Mouse (Mus musculus): ENCODE results near the gene Tmem129. TPM values are rescaled to one million over a fixed set of nuclear protein-coding genes. Genes with fewer than 3 reads are reported as not detected.

Tmem129 gene
- polyA plus RNA-seq, 1 experiment from 2014 or later = 26.4 TPM

- WGBS = 3% methylated on average over 63 of the region's 71 CpGs
- H3K36me3 ChIP-seq (ENCODE audit: insufficient read depth, low read length) = no peaks in the 10 kb centered on the region
- H3K4me1 ChIP-seq (replicated peaks; ENCODE audit: insufficient read depth, low read length) = peaks cover 35% of the 10 kb centered on the region
- ATAC-seq (replicated peaks; ENCODE audit: low FRiP score, low read depth) (peak; percentile 55), DNase-seq (ENCODE audit: low spot score) (peak; percentile 66)
- peak overlapping the region; percentile 60; the same call in 1 of the 2 replicates for H3K27ac ChIP-seq
- peak overlapping the region; percentile 34 for H3K4me3 ChIP-seq (replicated peaks; ENCODE audit: low read depth, low read length)
- no peak for TF ChIP-seq CTCF (IDR thresholded peaks at IDR 0.05; ENCODE audit: low read depth)
- H3K27me3 ChIP-seq (ENCODE audit: insufficient read depth, low read length) = no peaks in the 10 kb centered on the region
- no peaks in the 10 kb centered on the region for H3K9me3 ChIP-seq (replicated peaks; ENCODE audit: low read length)
- peak overlapping the region; percentile 69 for H3K9ac ChIP-seq (ENCODE audit: low read depth, low read length)
- peak overlapping the region; percentile 86 for H3K4me2 ChIP-seq (ENCODE audit: low read length)
These were observed 36.9 kb upstream of the Tmem129 start for GRCm38 (mm10) chr5:33694848-33695717.

- Histone ChIP-seq H3K4me1 (replicated peaks; ENCODE audit: insufficient read depth, low read length) (peaks cover 36% of the 10 kb centered on the region), H3K27ac (no peak overlapping the region), H3K27me3 (ENCODE audit: insufficient read depth, low read length) (no peaks in the 10 kb centered on the region), H3K9me3 (replicated peaks; ENCODE audit: low read length) (no peaks in the 10 kb centered on the region), H3K4me3 (replicated peaks; ENCODE audit: low read depth, low read length) (no peak overlapping the region), H3K36me3 (ENCODE audit: insufficient read depth, low read length) (no peaks in the 10 kb centered on the region), H3K9ac (ENCODE audit: low read depth, low read length) (no peak overlapping the region), H3K4me2 (ENCODE audit: low read length) (peak overlapping the region; percentile 86; the same call in 1 of the 2 replicates)
- no peak for DNase-seq (ENCODE audit: low spot score)
- ATAC-seq (replicated peaks; ENCODE audit: low FRiP score, low read depth) = no peak
- WGBS = 73% methylated on average over 9 of the region's 9 CpGs
- no peak for TF ChIP-seq CTCF (IDR thresholded peaks at IDR 0.05; ENCODE audit: low read depth)
These were observed 36.2 kb upstream of the Tmem129 start for GRCm38 (mm10) chr5:33694461-33694847.

DNA sequence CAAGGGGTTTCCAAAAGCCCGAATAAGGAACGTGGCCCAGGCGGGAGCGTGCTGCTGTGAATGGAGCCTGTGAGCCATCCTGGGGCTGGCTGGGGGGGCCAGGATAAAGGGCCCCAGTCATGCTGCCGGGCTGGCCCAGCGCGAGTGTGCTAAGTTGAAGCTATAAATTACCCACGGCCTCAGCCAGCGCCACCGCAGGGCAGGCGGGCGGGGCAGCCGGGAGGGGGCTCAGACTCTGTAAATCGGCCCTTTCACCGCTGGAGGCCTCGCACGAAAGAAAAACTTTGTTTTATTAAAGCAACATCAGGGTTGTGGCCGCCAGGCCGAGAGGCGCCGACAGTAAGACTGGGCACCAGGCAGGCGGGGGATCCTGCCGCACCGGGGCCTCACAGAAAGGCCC, 34.2 kb upstream of the Tmem129 start:
- DNase-seq (ENCODE audit: low spot score) (peak; percentile 84), ATAC-seq (replicated peaks; ENCODE audit: low FRiP score, low read depth) (0 out of 2 replicates have a peak, but pooled peaks have one; percentile 8)
- H3K4me3 ChIP-seq (replicated peaks; ENCODE audit: low read depth, low read length) = no peak overlapping the region

GRCm38 (mm10) chr5:33689852-33690645, 31.8 kb upstream of the Tmem129 start:
- no peaks in the 10 kb centered on the region for H3K9me3 ChIP-seq (replicated peaks; ENCODE audit: low read length)
- no peak overlapping the region for H3K4me3 ChIP-seq (replicated peaks; ENCODE audit: low read depth, low read length)
- no peak for ATAC-seq (replicated peaks; ENCODE audit: low FRiP score, low read depth)
- H3K9ac ChIP-seq (ENCODE audit: low read depth, low read length) = 0 out of 2 replicates have a peak overlapping the region, but pooled peaks have one; percentile 27
- H3K27me3 ChIP-seq (ENCODE audit: insufficient read depth, low read length) = no peaks in the 10 kb centered on the region
- no peaks in the 10 kb centered on the region for H3K36me3 ChIP-seq (ENCODE audit: insufficient read depth, low read length)
- H3K4me2 ChIP-seq (ENCODE audit: low read length) = no peak overlapping the region
- peaks cover 29% of the 10 kb centered on the region for H3K4me1 ChIP-seq (replicated peaks; ENCODE audit: insufficient read depth, low read length)
- peak; percentile 37 for DNase-seq (ENCODE audit: low spot score)
- no peak for TF ChIP-seq CTCF (IDR thresholded peaks at IDR 0.05; ENCODE audit: low read depth)
- WGBS = 62% methylated on average over 11 of the region's 11 CpGs
- 0 out of 2 replicates have a peak overlapping the region, but pooled peaks have one; percentile 8 for H3K27ac ChIP-seq

More for the DNA sequence above, 34.2 kb upstream of the Tmem129 start:
- Histone ChIP-seq H3K27ac (peak overlapping the region; percentile 54), H3K27me3 (ENCODE audit: insufficient read depth, low read length) (no peaks in the 10 kb centered on the region), H3K9ac (ENCODE audit: low read depth, low read length) (peak overlapping the region; percentile 42; the same call in 1 of the 2 replicates), H3K4me1 (replicated peaks; ENCODE audit: insufficient read depth, low read length) (peaks cover 39% of the 10 kb centered on the region), H3K9me3 (replicated peaks; ENCODE audit: low read length) (no peaks in the 10 kb centered on the region), H3K36me3 (ENCODE audit: insufficient read depth, low read length) (no peaks in the 10 kb centered on the region), H3K4me2 (ENCODE audit: low read length) (peak overlapping the region; percentile 32)
- no peak for TF ChIP-seq CTCF (IDR thresholded peaks at IDR 0.05; ENCODE audit: low read depth)
- 5% methylated on average over 24 of the region's 24 CpGs for WGBS

DNA sequence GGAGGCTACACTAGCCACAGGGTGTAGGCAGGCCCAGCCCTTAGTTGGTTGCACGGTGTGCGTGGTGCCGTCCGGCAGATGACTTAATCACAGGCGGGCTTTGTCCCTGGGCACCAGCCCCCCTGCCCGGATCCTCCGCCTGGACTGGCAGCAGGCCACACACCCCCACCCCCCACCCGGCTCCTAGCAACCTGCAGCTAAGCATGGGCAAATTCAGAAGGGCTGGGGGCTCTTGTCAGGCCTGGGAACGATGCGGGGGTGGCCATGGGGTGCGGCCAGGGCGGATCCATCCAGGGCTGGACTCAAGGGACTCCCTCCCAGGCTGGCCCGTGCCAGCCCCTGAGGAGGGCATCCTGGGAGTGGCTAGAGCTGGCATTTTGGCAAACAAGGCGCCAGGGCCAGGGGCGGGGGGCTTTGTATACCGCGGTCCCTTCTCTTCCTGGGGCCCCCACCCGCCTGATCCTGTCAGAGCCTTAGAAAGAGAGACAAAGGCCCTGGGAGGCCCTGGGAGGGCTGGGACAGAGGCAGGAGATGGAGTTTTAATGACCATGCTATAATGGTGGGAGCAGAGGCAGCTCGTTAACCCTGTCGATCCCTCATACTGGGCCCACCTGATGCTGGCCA, 31.1 kb upstream of the Tmem129 start:
- no peaks in the 10 kb centered on the region for H3K27me3 ChIP-seq (ENCODE audit: insufficient read depth, low read length)
- H3K9ac ChIP-seq (ENCODE audit: low read depth, low read length) = no peak overlapping the region
- TF ChIP-seq CTCF (IDR thresholded peaks at IDR 0.05; ENCODE audit: low read depth) = no peak
- no peaks in the 10 kb centered on the region for H3K9me3 ChIP-seq (replicated peaks; ENCODE audit: low read length)
- H3K4me2 ChIP-seq (ENCODE audit: low read length) = no peak overlapping the region
- WGBS = 43% methylated on average over 20 of the region's 20 CpGs
- DNase-seq (ENCODE audit: low spot score) = peak; percentile 20
- peak; percentile 58 for ATAC-seq (replicated peaks; ENCODE audit: low FRiP score, low read depth)
- no peaks in the 10 kb centered on the region for H3K36me3 ChIP-seq (ENCODE audit: insufficient read depth, low read length)
- no peak overlapping the region for H3K4me3 ChIP-seq (replicated peaks; ENCODE audit: low read depth, low read length)
- H3K4me1 ChIP-seq (replicated peaks; ENCODE audit: insufficient read depth, low read length) = peaks cover 23% of the 10 kb centered on the region
- H3K27ac ChIP-seq = peak overlapping the region; percentile 62; the same call in 1 of the 2 replicates
